Mouse (Mus musculus): ENCODE measurements around the gene Ube2d1.

The Ube2d1 gene

DNA sequence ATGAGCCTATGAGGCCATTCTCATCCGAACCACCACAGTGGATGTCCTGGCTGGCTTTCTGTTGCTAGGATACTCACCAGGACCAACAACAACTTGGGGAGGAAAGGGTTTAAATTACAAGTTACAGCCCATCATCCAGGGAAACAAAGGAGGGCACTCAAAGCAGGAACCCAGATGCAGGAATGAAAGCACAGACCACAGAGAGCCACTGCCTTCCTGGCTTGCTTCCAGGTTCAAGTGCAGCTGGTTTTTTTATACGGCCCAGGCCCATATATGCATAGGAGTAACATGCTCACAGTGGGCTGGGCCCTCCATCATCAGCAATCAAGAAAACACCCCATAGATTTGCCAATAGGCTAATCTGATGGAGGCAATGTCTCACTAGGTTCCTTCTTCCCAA, 62.4 kb downstream of the Ube2d1 start:
- DNase-seq (ENCODE audit: low spot score): no peak

DNA sequence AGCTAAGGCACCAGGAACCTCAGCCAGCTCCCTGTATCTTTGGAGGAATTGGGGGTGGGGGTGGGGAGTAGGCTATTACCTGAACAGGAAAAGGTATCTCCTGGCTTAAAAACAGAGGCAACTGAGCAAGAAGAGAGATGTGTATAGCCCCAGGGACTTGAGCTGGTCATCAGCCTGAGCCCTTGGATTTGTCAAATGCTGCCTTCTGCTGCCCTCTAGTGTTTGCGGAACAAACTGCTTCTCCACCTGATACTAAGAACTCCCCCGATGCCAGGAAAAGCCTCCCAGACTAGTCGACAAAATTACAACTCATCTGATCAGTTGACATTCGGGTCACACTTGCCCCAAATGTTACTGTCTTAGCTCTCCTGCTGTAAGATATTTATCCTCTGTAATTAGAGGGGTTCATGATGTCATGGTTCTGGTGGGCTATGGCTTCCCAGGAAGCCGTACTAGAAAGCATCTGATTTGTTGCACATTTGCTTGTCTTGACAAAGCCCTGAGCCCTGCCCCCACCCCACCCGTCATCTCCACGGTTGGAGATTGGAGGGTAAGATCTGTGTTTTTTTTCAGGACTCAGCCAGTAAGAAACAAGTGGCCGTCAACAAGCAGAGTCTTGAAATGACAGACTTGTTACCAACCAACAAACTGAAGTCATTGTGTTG, 66.7 kb downstream of the Ube2d1 start:
- DNase-seq (ENCODE audit: low spot score): peak; percentile 63

DNA sequence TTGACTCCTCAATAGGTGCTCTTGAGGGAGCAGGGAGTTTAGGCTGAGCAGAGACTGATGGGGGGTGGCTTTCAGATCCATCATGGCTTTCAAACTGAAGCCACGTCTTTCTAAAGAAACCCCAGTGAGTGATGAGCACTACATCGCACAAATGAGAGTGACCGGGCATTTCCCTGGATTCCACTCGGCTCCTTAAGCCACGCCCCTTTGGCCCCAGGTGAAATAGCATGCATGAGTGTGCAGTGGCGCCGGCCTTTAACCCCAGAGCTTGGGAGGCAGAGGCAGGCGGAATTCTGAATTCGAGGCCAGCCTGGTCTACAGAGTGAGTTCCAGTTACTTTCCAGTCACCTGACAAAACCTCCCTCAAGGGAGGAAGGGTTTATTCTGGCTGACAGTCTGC, 69.1 kb downstream of the Ube2d1 start:
- DNase-seq (ENCODE audit: low spot score): no peak

Data from ovary, postnatal 36 days (tissue).